Mouse (Mus musculus) liver, adult 10 weeks (tissue): ENCODE data around the gene Dpp7. TPM values are rescaled to one million over a fixed set of nuclear protein-coding genes. Genes with fewer than 3 reads are reported as not detected.

ENCODE experiments used
- polyA plus RNA-seq: library from polyadenylated mRNA; stranded (reverse); fragments of 350-450 nt; fragmentation: Illumina TruSeq; extraction: RNeasy Lipid Tissue Mini Kit (QIAGEN cat#74804); gene quantifications from one replicate; pipeline ENCODE4 v1.2.3, GENCODE M21; 2014; ENCODE audit warnings: low read depth, low replicate concordance

Gene Dpp7
- 4.9 TPM for polyA plus RNA-seq

DNA sequence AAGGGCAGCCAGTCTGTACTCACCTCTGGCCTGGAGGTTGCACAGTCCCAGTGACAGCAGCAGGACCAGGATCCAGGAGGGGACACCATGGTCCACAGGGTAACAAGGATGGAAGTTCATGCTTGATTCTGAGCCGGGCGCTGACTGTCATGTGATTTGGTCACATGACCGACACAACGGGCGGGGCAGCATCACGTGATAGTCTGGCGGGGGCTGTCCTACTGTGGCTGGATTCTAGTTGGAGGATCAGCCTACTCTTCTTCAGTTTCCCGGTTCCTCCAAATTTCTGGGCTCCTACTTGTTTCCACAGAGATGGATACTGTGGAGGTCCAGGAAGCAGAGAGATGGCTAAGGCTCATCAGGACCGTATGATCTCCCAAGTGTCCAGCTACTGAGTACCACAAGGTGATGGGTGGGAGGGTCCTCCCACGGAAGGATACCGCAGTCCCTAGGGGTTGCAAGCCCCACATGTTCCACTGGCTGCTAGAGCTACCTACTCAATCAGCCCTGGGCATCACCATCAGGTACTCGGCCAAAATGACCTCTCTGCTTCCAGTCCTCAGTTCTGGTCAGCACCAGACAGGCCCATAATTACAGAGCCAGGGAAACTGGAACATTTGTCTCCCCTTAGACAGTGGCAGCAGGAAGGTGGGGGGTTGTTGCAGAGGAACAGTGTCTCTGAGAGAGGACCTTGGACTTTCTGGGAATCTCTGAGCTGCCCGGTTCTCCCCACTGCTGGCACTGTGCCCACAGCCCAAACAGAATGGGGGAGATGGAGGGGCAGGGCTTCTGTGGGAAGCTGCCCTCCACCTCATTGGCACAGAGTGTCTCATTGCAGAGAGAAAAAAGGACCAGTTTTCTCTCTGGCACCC lies at the start of gene Dpp7:
Gene Dpp7 (minus strand): TSS at position 152 of the 872 bp plus-strand sequence.

DNA sequence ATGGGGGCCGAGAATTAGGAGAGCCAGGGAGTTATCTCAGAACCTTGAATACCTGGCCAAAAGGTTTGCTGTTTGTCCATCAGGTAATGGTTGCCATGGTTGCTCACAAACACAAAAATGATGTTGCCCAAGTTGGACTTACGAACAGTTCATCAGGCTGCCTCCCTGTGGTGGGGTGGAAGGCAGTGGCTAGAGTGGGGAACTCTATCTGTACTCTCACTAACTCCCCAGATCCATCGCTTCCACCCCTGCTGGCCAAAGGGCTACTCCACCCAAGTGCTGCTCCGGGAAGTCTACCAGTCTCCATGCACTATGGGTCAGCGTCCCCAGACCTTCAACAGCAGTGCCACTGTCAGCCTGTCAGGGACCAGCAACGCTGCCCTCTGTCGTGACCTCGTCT lies 42.9 kb upstream of the Dpp7 start, which contains the start of gene Npdc1:
Gene Npdc1 (plus strand): TSS at position 301 of the 400 bp plus-strand sequence.

GRCm38 (mm10) chr2:25395721-25396596 lies 39.8 kb upstream of the Dpp7 start, which contains the start of gene Entpd2:
Gene Entpd2, plus strand, starts transcription at chr2:25395874.

GRCm38 (mm10) chr2:25371764-25372643 lies 15.8 kb upstream of the Dpp7 start, which contains the start of gene Sapcd2:
Gene Sapcd2, plus strand, starts transcription at chr2:25372321.

DNA sequence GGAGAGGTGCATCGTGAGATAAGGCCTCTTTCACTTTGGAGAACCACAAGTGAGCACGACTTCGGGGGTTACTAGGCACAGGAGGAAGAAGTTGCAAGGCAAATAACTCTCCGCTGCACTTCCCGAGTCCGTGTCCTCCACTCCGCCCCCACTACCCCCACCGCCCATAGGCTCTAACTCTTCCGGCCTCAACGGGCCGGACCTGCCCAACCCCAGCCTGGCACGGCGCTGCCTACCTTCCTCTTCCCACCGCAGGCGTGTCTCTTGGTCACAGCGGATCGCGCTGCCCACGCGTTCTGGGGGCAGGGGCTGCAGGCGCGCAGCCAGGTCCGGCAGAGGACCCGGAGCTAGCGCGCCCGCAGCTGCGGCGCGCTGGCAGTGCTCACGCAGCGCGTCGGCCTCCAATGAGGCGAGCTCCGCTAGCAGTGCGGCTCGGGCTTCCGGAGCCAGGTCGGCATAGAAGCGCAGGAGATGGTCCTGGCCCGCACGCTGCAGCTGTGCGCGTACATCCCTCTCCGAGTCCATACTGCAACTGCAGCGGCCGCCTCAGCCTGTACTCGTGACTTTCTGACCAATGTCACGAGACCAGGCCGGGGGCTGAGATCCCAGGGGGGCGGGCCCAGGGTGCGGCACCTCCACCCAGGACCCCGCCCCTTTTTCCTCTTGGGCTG lies 9.1 kb upstream of the Dpp7 start, which contains the start of gene Uap1l1:
Gene Uap1l1 (minus strand): TSS at position 592 of the 671 bp plus-strand sequence.

DNA sequence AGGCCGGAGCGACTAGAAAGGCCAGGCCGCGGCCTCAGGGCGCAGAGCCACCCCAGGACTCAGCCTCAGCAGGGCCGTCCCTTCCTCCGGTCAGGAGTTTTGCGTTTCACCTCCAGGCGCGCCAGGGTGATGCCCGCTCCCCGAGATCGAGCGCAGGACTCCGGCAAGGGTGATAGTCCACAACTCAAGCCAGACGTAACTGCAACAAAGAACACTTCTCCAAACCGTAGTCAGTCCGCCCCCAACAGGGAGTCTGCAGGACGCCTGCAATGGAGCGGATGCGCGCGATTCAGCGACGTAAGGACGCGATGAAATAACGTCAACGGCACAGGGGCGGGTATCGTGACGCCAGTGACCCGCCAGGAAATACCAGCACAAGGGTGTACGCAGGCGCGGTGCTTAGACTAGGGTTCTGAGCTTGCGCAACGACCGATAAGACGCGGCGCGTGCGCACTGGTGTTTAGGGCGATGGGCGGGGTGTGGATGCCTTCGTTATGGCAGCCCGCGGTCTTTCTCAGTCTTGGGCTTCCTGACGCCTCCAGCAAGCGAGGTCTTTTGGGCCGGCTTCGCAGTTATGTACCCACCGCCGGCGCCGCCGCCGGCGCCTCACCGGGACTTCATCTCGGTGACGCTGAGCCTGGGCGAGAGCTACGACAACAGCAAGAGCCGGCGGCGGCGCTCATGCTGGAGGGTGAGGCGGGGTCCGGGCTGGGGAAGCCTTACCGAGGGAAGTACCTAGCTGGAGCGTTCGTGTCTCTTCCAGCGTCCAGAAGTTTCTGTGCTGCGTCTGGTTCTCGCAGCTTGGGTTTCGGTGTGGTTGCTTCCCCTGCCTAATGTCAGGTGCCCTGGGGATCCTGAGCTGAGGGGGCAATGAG lies 23.6 kb downstream of the Dpp7 start, which contains the start of gene Man1b1:
Gene Man1b1 (plus strand): TSS at position 53 of the 875 bp plus-strand sequence.

GRCm38 (mm10) chr2:25318971-25319773 lies 37.0 kb downstream of the Dpp7 start, which contains the start of gene Grin1:
Gene Grin1, minus strand, starts transcription at chr2:25319187.

Other genes starting within 250 kb of the Dpp7 start
- gene Nrarp, start 175.6 kb downstream of the Dpp7 start, polyA plus RNA-seq = 0.61 TPM
- gene Tor4a, start 159.5 kb downstream of the Dpp7 start, polyA plus RNA-seq = 0.56 TPM
- gene Nelfb, start 144.9 kb downstream of the Dpp7 start, polyA plus RNA-seq = 4.3 TPM
- gene Stpg3, start 141.7 kb downstream of the Dpp7 start, polyA plus RNA-seq = not detected
- not detected for gene Fam166a, start 137.6 kb downstream of the Dpp7 start, polyA plus RNA-seq
- 31.1 TPM for gene Tubb4b, start 131.7 kb downstream of the Dpp7 start, polyA plus RNA-seq
- gene Slc34a3, start 122.0 kb downstream of the Dpp7 start, polyA plus RNA-seq = not detected
- not detected for gene Rnf224, start 119.6 kb downstream of the Dpp7 start, polyA plus RNA-seq
- gene Rnf208, start 114.1 kb downstream of the Dpp7 start, polyA plus RNA-seq = not detected
- not detected for gene Cysrt1, start 113.9 kb downstream of the Dpp7 start, polyA plus RNA-seq
- 0.69 TPM for gene AL732309.1, start 109.5 kb downstream of the Dpp7 start, polyA plus RNA-seq
- 0.85 TPM for gene Tmem203, start 100.9 kb downstream of the Dpp7 start, polyA plus RNA-seq
- gene Tprn, start 93.7 kb downstream of the Dpp7 start, polyA plus RNA-seq = 0.19 TPM
- 2.6 TPM for gene Ssna1, start 83.9 kb downstream of the Dpp7 start, polyA plus RNA-seq
- gene Anapc2, start 83.9 kb downstream of the Dpp7 start, polyA plus RNA-seq = 7.9 TPM
- not detected for gene Tmem210, start 68.2 kb downstream of the Dpp7 start, polyA plus RNA-seq
- gene Lrrc26, start 66.4 kb downstream of the Dpp7 start, polyA plus RNA-seq = not detected
- not detected for gene Grin1, start 37.2 kb downstream of the Dpp7 start, polyA plus RNA-seq
- gene Man1b1, start 24.0 kb downstream of the Dpp7 start, polyA plus RNA-seq = 8.7 TPM
- gene Uap1l1, start 9.3 kb upstream of the Dpp7 start, polyA plus RNA-seq = 1.8 TPM
- gene Sapcd2, start 16.0 kb upstream of the Dpp7 start, polyA plus RNA-seq = not detected
- not detected for gene Entpd2, start 39.5 kb upstream of the Dpp7 start, polyA plus RNA-seq
- 1.1 TPM for gene Npdc1, start 43.0 kb upstream of the Dpp7 start, polyA plus RNA-seq
- gene Fut7, start 66.9 kb upstream of the Dpp7 start, polyA plus RNA-seq = not detected
- 2.0 TPM for gene Abca2, start 72.3 kb upstream of the Dpp7 start, polyA plus RNA-seq
- gene Clic3, start 100.5 kb upstream of the Dpp7 start, polyA plus RNA-seq = not detected
- 57.0 TPM for gene Paxx, start 104.7 kb upstream of the Dpp7 start, polyA plus RNA-seq
- 2.1 TPM for gene Ptgds, start 113.7 kb upstream of the Dpp7 start, polyA plus RNA-seq
- not detected for gene Lcn12, start 137.6 kb upstream of the Dpp7 start, polyA plus RNA-seq
- 1.9 TPM for gene Fbxw5, start 144.4 kb upstream of the Dpp7 start, polyA plus RNA-seq
- 156 TPM for gene C8g, start 145.4 kb upstream of the Dpp7 start, polyA plus RNA-seq
- 0.93 TPM for gene Traf2, start 190.6 kb upstream of the Dpp7 start, polyA plus RNA-seq
- gene Edf1, start 201.5 kb upstream of the Dpp7 start, polyA plus RNA-seq = 9.1 TPM
- gene Mamdc4, start 218.5 kb upstream of the Dpp7 start, polyA plus RNA-seq = not detected
- gene Phpt1, start 218.9 kb upstream of the Dpp7 start, polyA plus RNA-seq = 3.5 TPM
- not detected for gene Ajm1, start 225.4 kb upstream of the Dpp7 start, polyA plus RNA-seq